Mouse (Mus musculus) erythroblast, embryonic 14.5 days (primary cell): ENCODE data around the gene Ssrp1.

Experiments
- GATA1 ChIP-seq: IDR thresholded peaks from 2 replicates; pipeline ENCODE4 v1.6.1; 2012; ENCODE audit warnings: low read length, inconsistent platforms, mixed read lengths
- TAL1 ChIP-seq: IDR thresholded peaks from 3 replicates; pipeline ENCODE4 v1.6.1; 2012; ENCODE audit warnings: low read length, inconsistent platforms, mixed read lengths

DNA sequence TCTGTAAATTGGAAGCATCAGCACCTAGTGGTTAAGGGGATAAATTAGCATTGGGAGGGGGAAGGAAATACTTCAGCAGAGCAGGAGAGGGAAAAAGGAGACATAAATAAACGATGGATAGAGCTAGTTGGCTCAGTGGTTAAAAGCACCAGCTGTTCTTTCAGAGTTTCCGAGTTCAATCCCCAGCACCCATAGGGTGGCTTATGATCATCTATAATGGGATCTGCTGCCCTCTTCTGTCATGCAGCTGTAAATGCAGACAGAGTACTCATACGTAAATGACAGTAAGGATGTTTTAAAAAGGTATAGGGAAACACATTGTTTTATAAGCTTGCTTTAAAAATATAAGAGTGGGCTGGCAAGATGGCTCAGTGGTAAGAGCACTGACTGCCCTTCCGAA lies 29.3 kb upstream of the Ssrp1 start:
- TF ChIP-seq GATA1 (no peak), TAL1 (no peak)
